Mouse (Mus musculus) thymus, adult 2 months (tissue): ENCODE results near the gene Prkag1. TPM values are rescaled to one million over a fixed set of nuclear protein-coding genes. Genes with fewer than 3 reads are reported as not detected.

Experiments
- DNase-seq: peaks from one replicate; pipeline ENCODE4 v3.0.0; 2021
- H3K27ac ChIP-seq: fragments of 200-500 bp; 2 replicates; pipeline ENCODE4 v1.5.1; 2012; ENCODE audit warnings: low read length, control low read depth; ENCODE audit not compliant: control insufficient read depth, insufficient read depth
- H3K27me3 ChIP-seq: fragments of 200-500 bp; 2 replicates; pipeline ENCODE4 v1.6.1; 2012; ENCODE audit warnings: mild to moderate bottlenecking, low read length, moderate library complexity, mixed read lengths; ENCODE audit not compliant: control insufficient read depth, insufficient read depth
- H3K36me3 ChIP-seq: fragments of 200-500 bp; 2 replicates; pipeline ENCODE4 v1.6.1; 2012; ENCODE audit warnings: mild to moderate bottlenecking, low read length, moderate library complexity; ENCODE audit not compliant: control insufficient read depth, insufficient read depth
- H3K4me1 ChIP-seq: fragments of 200-500 bp; replicated peaks from 2 replicates; pipeline ENCODE4 v1.6.1; 2012; ENCODE audit warnings: low read length; ENCODE audit not compliant: control insufficient read depth, insufficient read depth
- H3K4me3 ChIP-seq: fragments of 200-500 bp; 2 replicates; pipeline ENCODE4 v1.5.1; 2012; ENCODE audit warnings: mild to moderate bottlenecking, low read length, control low read depth, moderate library complexity; ENCODE audit not compliant: control insufficient read depth, insufficient read depth
- CTCF ChIP-seq: fragments of 200-500 bp; IDR thresholded peaks from 2 replicates; pipeline ENCODE4 v1.5.1; 2012; ENCODE audit warnings: mild to moderate bottlenecking, control low read depth, low read length, moderate library complexity, borderline replicate concordance; ENCODE audit not compliant: control insufficient read depth, poor library complexity, insufficient read depth; ENCODE audit errors: extremely low read depth
- POLR2A ChIP-seq: fragments of 200-500 bp; IDR thresholded peaks from 2 replicates; pipeline ENCODE4 v1.6.1; 2012; ENCODE audit warnings: mild to moderate bottlenecking, low read length, control low read depth, moderate library complexity; ENCODE audit not compliant: control insufficient read depth, poor library complexity, insufficient read depth; ENCODE audit errors: extremely low read depth
- whole genome bisulfite sequencing: fragments of 180-500 bp; shearing (Covaris S2); methylation state at CpG from one replicate; pipeline ENCODE4 v1.1.7; 2018; 5-methylcytosine and 5-hydroxymethylcytosine counted together
- polyA plus RNA-seq: library from polyadenylated mRNA; depleted of rRNA; stranded (reverse); fragments of >200 nt; gene quantifications from 2 replicates; pipeline ENCODE4 v1.2.3, GENCODE M21; 2012

The Prkag1 gene
- polyA plus RNA-seq, 1 experiment = 105 TPM

- H3K27ac ChIP-seq = no peak overlapping the region
- H3K4me1 ChIP-seq = peaks cover under 1% of the 10 kb centered on the region; the same call in 1 of the 2 replicates
- H3K4me3 ChIP-seq = no peak overlapping the region
- H3K27me3 ChIP-seq = peaks cover 31% of the 10 kb centered on the region
- H3K36me3 ChIP-seq = no peaks in the 10 kb centered on the region
- TF ChIP-seq CTCF = no peak
- TF ChIP-seq POLR2A = no peak
- DNase-seq = no peak
- WGBS = 34% methylated on average over 28 of the region's 28 CpGs
These were observed 33.4 kb downstream of the Prkag1 start for GRCm38 (mm10) chr15:98797835-98798492.

- 16% methylated on average over 13 of the region's 13 CpGs for WGBS
- H3K36me3 ChIP-seq = no peaks in the 10 kb centered on the region
- H3K27me3 ChIP-seq = peaks cover 37% of the 10 kb centered on the region
These were observed 34.3 kb downstream of the Prkag1 start for GRCm38 (mm10) chr15:98796803-98797595.

GRCm38 (mm10) chr15:98793141-98793698, 38.1 kb downstream of the Prkag1 start:
- no peak for DNase-seq
- Histone ChIP-seq H3K27ac (no peak overlapping the region), H3K27me3 (peaks cover 54% of the 10 kb centered on the region), H3K36me3 (no peaks in the 10 kb centered on the region), H3K4me3 (no peak overlapping the region), H3K4me1 (peaks cover 15% of the 10 kb centered on the region; the same call in 1 of the 2 replicates)
- TF ChIP-seq POLR2A (no peak), CTCF (no peak)
- 7% methylated on average over 13 of the region's 13 CpGs for WGBS

More at GRCm38 (mm10) chr15:98796803-98797595, 34.3 kb downstream of the Prkag1 start:
- H3K27ac ChIP-seq = no peak overlapping the region
- no peak for DNase-seq
- TF ChIP-seq CTCF (no peak), POLR2A (no peak)
- H3K4me1 ChIP-seq = peaks cover 8% of the 10 kb centered on the region; the same call in 1 of the 2 replicates
- H3K4me3 ChIP-seq = no peak overlapping the region

GRCm38 (mm10) chr15:98792233-98793020, 38.9 kb downstream of the Prkag1 start:
- Histone ChIP-seq H3K27me3 (peaks cover 52% of the 10 kb centered on the region), H3K4me1 (peaks cover 15% of the 10 kb centered on the region; the same call in 1 of the 2 replicates), H3K36me3 (no peaks in the 10 kb centered on the region), H3K4me3 (no peak overlapping the region), H3K27ac (no peak overlapping the region)
- TF ChIP-seq CTCF (no peak), POLR2A (no peak)
- WGBS = 5% methylated on average over 75 of the region's 75 CpGs
- no peak for DNase-seq

- no peak for DNase-seq
- Histone ChIP-seq H3K4me1 (peaks cover 15% of the 10 kb centered on the region; the same call in 1 of the 2 replicates), H3K36me3 (no peaks in the 10 kb centered on the region), H3K27ac (no peak overlapping the region), H3K27me3 (peaks cover 48% of the 10 kb centered on the region), H3K4me3 (no peak overlapping the region)
- 4% methylated on average over 23 of the region's 23 CpGs for WGBS
- no peak for TF ChIP-seq POLR2A
- no peak for TF ChIP-seq CTCF
These were observed 39.5 kb downstream of the Prkag1 start for GRCm38 (mm10) chr15:98791771-98792170.

- 3% methylated on average over 12 of the region's 12 CpGs for WGBS
- Histone ChIP-seq H3K4me3 (no peak overlapping the region), H3K4me1 (peaks cover 15% of the 10 kb centered on the region; the same call in 1 of the 2 replicates), H3K27ac (no peak overlapping the region), H3K27me3 (peaks cover 43% of the 10 kb centered on the region), H3K36me3 (no peaks in the 10 kb centered on the region)
- TF ChIP-seq CTCF (no peak), POLR2A (no peak)
- no peak for DNase-seq
These were observed 40.1 kb downstream of the Prkag1 start for GRCm38 (mm10) chr15:98791221-98791620.
